Mouse (Mus musculus) heart, postnatal 36 days (tissue): ENCODE results near the gene Kcnn1. TPM values are rescaled to one million over a fixed set of nuclear protein-coding genes. Genes with fewer than 3 reads are reported as not detected.
A peak's percentile ranks its signal among the peaks of the same experiment; 100 is the strongest.

Source experiments
- DNase-seq, 2 experiments: peaks; one replicate each; pipeline ENCODE4 v3.0.0; 2021 to 2022
- intact Hi-C: fragments of 180-260 bp; cut with DNase I; formaldehyde crosslinking; loops from one replicate; pipeline ENCODE4 v1.15.1; 2025
- microRNA-seq, 2 experiments: library from miRNA; unstranded; fragments of <30 nt; microRNA quantifications; one replicate each; pipeline ENCODE4 v1.2.0; 2021; ENCODE audit warnings: borderline number of aligned reads in 2 of 2
- total RNA-seq, 2 experiments: library from RNA; stranded (reverse); gene quantifications; 2 replicates each; pipeline ENCODE4 v1.2.3; 2021

The Kcnn1 gene
- total RNA-seq, 2 experiments from 2014 or later: 10.4 to 13.6 TPM

DNA sequence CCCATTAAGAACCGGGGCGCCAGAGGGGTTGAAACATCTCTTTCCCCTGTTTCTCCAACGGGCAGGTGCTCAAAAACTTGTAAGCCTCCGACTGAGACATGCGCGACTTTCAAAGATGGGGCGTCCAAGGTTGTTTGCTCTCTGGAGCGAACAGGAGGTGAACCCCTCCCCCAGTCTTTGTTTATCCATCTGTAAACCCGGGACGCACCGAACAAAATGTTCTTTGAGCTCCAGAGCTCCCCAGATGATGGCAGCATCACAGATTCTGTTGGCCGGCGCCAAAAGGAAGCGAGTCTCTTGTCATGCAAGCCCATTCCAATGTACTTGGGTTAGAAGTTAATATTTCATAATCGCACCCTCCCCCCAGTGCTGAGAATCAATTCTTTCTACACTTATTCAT, 64.8 kb downstream of the Kcnn1 start:
- peak; percentile 30 to 48 for DNase-seq
- intact Hi-C loops: no loop called here

GRCm38 (mm10) chr8:70797081-70798070, 65.7 kb downstream of the Kcnn1 start:
- intact Hi-C loops: loop anchor here (2.0 kb wide), 1 partner anchor 19 kb away; no protein-coding TSS in a partner anchor
- peak; percentile 84 to 89 for DNase-seq

GRCm38 (mm10) chr8:70796403-70797080, 66.5 kb downstream of the Kcnn1 start:
- DNase-seq: peak in 1 of 2 experiments; percentile 18
- intact Hi-C loops: loop anchor here (2.0 kb wide), 1 partner anchor 20 kb away; no protein-coding TSS in a partner anchor

- intact Hi-C loops: no loop called here
- DNase-seq: no peak
Observed at GRCm38 (mm10) chr8:70795370-70795769, 67.7 kb downstream of the Kcnn1 start.

- intact Hi-C loops: no loop called here
- DNase-seq: no peak
Observed at GRCm38 (mm10) chr8:70794215-70794614, 68.8 kb downstream of the Kcnn1 start.

- intact Hi-C loops: loop anchor here (2.0 kb wide), 1 partner anchor 16 kb away; the partner anchor contains the start of gene Pik3r2
- peak in 1 of 2 experiments; percentile 35 for DNase-seq
Observed at GRCm38 (mm10) chr8:70792700-70793099, 70.4 kb downstream of the Kcnn1 start.

Small RNAs within 50 kb of the gene (microRNA-seq; reads per million reads assigned to microRNA genes)
- 0 reads per million in 2 experiments for gene Mir7067
- gene Mir7240: 2.2 to 4.7 reads per million in 2 experiments

Other genes starting within 250 kb of the Kcnn1 start
- 1 to 10 TPM; 1.9 to 3.0 TPM for gene Lrrc25, start 247.1 kb downstream of the Kcnn1 start, total RNA-seq
- 1 to 10 TPM in 1 of 2 experiments, under 1 TPM in 1; 0.22 to 1.6 TPM for gene Gdf15, start 230.8 kb downstream of the Kcnn1 start, total RNA-seq
- 10 to 100 TPM; 39.6 to 44.9 TPM for gene Pgpep1, start 202.9 kb downstream of the Kcnn1 start, total RNA-seq
- gene Lsm4, start 190.0 kb downstream of the Kcnn1 start, total RNA-seq: 10 to 100 TPM; 64.0 to 66.8 TPM
- gene Jund, start 164.3 kb downstream of the Kcnn1 start, total RNA-seq: 100 to 1,000 TPM; 124 to 138 TPM
- gene Iqcn, start 159.8 kb downstream of the Kcnn1 start, total RNA-seq: under 1 TPM in 1 of 2 experiments, not detected in 1; 0.06 TPM
- gene Gm3336, start 144.7 kb downstream of the Kcnn1 start, total RNA-seq: not detected
- 1 to 10 TPM; 2.0 to 3.7 TPM for gene Pde4c, start 139.5 kb downstream of the Kcnn1 start, total RNA-seq
- gene Rab3a, start 108.6 kb downstream of the Kcnn1 start, total RNA-seq: 10 to 100 TPM; 45.0 to 49.3 TPM
- 10 to 100 TPM; 28.0 to 30.8 TPM for gene Mpv17l2, start 102.3 kb downstream of the Kcnn1 start, total RNA-seq
- 10 to 100 TPM; 23.6 to 24.5 TPM for gene Pik3r2, start 86.5 kb downstream of the Kcnn1 start, total RNA-seq
- 1 to 10 TPM; 6.4 to 8.9 TPM for gene Mast3, start 58.2 kb downstream of the Kcnn1 start, total RNA-seq
- gene Il12rb1, start 54.8 kb downstream of the Kcnn1 start, total RNA-seq: not detected
- 10 to 100 TPM; 11.3 to 11.4 TPM for gene Arrdc2, start 23.5 kb downstream of the Kcnn1 start, total RNA-seq
- gene Ccdc124, start 10.7 kb upstream of the Kcnn1 start, total RNA-seq: 10 to 100 TPM; 45.2 to 49.4 TPM
- gene Slc5a5, start 29.5 kb upstream of the Kcnn1 start, total RNA-seq: not detected
- 100 to 1,000 TPM; 895 to 990 TPM for gene Rpl18a, start 34.2 kb upstream of the Kcnn1 start, total RNA-seq
- gene Map1s, start 42.7 kb upstream of the Kcnn1 start, total RNA-seq: 10 to 100 TPM; 18.1 to 20.3 TPM